In genomic region chr6:118188599-118188998, GRCm38 (mm10) we compare ENCODE assay signal across 13 mouse cellular contexts. TPM values are rescaled to one million over a fixed set of nuclear protein-coding genes. Genes with fewer than 3 reads are reported as not detected.
"Had no signal": no experiment of that assay in that cellular context is flagged by ENCODE, and none has a peak within 500 bp of the region (broad histone marks: within the 10 kb centered on the region; RNA-seq: fewer than 3 reads in every experiment).

No protein-coding gene starts in this region.

- H3K4me3 ChIP-seq: limb, embryonic 10.5 days; liver, embryonic 15.5 days; lung, embryonic 15.5 days; myocyte; neural tube, embryonic 15.5 days had no signal

- H3K36me3 ChIP-seq: limb, embryonic 10.5 days; liver, embryonic 15.5 days; lung, embryonic 15.5 days; neural tube, embryonic 15.5 days had no signal

- H3K9ac ChIP-seq: liver, embryonic 15.5 days; lung, embryonic 15.5 days; neural tube, embryonic 15.5 days had no signal

- ATAC-seq: hindbrain, postnatal 0 days had no signal

- H3K9me3 ChIP-seq: limb, embryonic 10.5 days; liver, embryonic 15.5 days; lung, embryonic 15.5 days; neural tube, embryonic 15.5 days had no signal

- H3K4me1 ChIP-seq: liver, embryonic 15.5 days; lung, embryonic 15.5 days had no signal

- H3K4me2 ChIP-seq: liver, embryonic 15.5 days; lung, embryonic 15.5 days; neural tube, embryonic 15.5 days had no signal

- DNase-seq: kidney, adult 11 months; kidney, postnatal 14 days; midbrain, embryonic 14.5 days; right cerebral cortex, postnatal 4 days; thymus, adult 2 months; thymus, postnatal 25 days had no signal

- H3K27ac ChIP-seq: hindbrain, postnatal 0 days; limb, embryonic 10.5 days; liver, embryonic 15.5 days; lung, embryonic 15.5 days; neural tube, embryonic 15.5 days had no signal

RNA-seq across cellular contexts. Expression of gene Ret, which starts 8.9 kb away (rescaled TPM):
- total RNA-seq: megakaryocyte-erythroid progenitor cell, adult 5-6 weeks had no signal
